Mouse (Mus musculus): ENCODE measurements around the gene C87499.

C87499 gene

DNA sequence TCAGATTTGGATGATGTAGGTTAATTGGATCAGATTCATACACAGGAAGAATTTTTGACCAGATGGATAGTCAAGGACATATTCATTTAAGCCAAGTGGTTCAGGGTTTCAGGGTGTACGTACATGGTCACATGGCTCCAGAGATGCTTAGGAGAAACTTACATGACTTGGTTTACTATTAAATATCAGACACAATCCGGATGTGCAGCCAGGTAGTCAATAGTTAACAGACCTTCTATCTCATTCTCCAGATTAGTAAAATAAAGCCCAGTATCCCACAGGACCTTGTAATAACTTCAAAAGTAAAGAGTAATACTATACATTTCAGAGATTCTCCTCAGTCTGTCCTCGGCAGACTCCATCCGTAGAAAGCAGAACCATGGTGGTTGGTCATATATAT is at the start of gene C87499:
TSS of gene C87499 (minus strand) at position 101 of the 400 bp plus-strand sequence.
- DNase-seq: no peak

DNA sequence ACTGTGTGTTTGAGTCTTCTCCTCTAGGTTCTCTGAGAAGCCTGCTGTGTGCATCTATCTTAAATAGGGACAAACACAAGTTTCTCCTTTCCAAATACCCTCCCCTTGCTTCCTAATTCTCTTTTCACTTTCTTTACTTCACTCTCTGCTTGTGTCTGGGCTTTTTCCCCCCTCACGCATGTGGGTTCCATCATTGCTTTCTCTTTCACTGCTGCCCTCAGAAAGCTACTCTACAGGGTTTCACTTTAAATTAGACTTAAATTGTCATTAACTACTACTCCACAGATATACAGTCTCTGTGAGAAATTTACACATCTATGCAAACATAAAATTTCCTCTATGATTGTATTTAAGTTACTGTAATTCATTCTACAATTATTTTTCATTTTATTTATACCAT is 49.6 kb upstream of the C87499 start, which contains the start of gene Ifna2:
TSS of gene Ifna2 (minus strand) at position 101 of the 400 bp plus-strand sequence.
- DNase-seq: no peak

GRCm38 (mm10) chr4:88681353-88681752 is 47.1 kb upstream of the C87499 start:
- DNase-seq: no peak

- DNase-seq: no peak
Measured at GRCm38 (mm10) chr4:88680362-88680761, 46.2 kb upstream of the C87499 start.

- DNase-seq: no peak
Measured at GRCm38 (mm10) chr4:88676824-88677223, 42.6 kb upstream of the C87499 start, which contains the start of gene Ifna16. TSS of gene Ifna16 (minus strand) at chr4:88676924.

DNA sequence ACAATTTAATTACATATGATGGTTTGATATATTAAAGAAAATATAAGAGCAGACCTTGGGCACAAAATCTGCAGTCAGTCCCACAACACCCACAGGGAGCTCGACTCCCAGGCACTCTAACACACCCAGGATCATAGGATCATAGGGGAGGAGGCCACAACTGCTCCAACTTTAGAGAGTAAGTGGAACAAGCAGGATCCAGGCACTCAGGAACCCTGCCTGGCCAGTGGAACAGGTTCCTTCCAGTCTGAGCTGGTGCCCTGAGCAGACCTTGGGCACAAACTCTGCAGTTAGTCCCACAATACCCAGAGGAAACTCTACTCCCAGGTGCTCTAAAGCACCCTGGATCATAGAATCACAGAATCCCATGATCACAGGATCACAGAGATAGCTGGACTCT is 21.2 kb upstream of the C87499 start:
- DNase-seq: no peak

- DNase-seq: no peak
Measured at GRCm38 (mm10) chr4:88653644-88654043, 19.4 kb upstream of the C87499 start.

DNA sequence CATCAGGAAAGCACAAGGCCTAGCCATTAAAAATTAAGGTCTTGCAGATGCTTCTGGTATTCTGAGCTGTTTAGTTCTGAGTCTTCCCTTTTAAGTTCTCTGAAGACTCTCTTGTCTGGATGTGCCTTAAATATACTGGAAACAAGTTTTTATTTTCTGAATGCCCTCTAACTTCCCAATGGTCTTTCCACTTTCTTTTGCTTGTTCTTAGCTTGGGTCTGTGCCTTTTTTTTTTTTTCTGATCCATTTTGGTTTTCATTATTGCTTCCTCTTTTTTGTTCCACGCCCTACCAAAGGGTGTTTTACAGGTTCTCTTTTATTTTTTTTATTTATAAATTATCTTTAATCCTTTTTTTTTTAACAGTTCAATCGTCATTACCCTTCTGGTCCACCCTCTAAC is 10.1 kb upstream of the C87499 start, which contains the start of gene Ifna13:
TSS of gene Ifna13 (minus strand) at position 101 of the 400 bp plus-strand sequence.
- no peak for DNase-seq

DNA sequence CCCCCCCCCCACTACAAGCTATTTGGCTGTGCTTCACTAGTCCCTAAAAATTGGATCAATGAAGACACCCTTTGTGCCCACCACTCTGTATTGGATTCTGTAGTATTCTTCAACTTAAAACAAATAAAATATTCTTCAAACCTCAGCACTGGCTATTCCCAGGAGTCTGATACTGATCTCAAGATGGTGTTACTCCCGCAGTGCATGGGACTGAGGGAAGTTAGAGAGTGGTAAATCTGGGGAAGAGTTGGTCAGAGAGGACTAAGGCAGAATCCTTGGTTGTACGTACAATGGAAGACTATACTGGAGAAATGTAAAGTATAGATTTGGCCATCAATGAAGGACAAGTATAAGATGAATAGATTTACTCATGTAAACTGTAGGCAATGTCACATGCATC is 8.3 kb upstream of the C87499 start:
- no peak for DNase-seq

GRCm38 (mm10) chr4:88641077-88641831 is 7.0 kb upstream of the C87499 start:
- peak; percentile 80 for DNase-seq

- DNase-seq: no peak
Measured at GRCm38 (mm10) chr4:88640704-88641076, 6.5 kb upstream of the C87499 start.

DNA sequence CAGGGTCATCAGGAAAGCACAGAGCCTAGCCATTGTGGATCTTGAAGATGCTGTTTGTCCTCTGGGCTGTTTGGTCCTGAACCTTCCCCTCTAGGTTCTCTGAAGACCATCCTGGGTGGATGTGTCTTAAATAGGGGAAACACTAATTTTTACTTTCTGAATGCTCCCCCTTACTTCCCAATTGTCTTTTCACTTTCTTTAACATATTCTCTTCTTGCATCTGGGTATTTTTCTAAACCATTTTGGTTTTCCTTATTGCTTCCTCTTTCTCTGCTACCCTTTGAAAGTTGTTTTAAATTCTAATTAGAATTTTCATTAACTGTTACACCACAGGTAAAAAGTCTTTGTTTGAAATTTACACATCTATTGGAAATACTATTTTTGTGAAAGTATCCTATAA is 30.9 kb downstream of the C87499 start, which contains the start of gene Ifna12:
TSS of gene Ifna12 (minus strand) at position 101 of the 400 bp plus-strand sequence.
- DNase-seq: no peak

GRCm38 (mm10) chr4:88592285-88592684 is 41.9 kb downstream of the C87499 start, which contains the start of gene Ifna9:
TSS of gene Ifna9 (minus strand) at chr4:88592385.
- DNase-seq: no peak
